Mouse (Mus musculus) midbrain, postnatal 0 days (tissue): Measurements from ENCODE around the gene Banf2. TPM values are rescaled to one million over a fixed set of nuclear protein-coding genes. Genes with fewer than 3 reads are reported as not detected.

Experiments used
- ATAC-seq: fragments of 200-750 bp; cut with Nextera tagmentation; 2 replicates; pipeline ENCODE4 v1.8.0; 2017; ENCODE audit warnings: moderate number of reproducible peaks, mild to moderate bottlenecking, moderate TSS enrichment, moderate library complexity; ENCODE audit not compliant: low FRiP score
- DNase-seq: peaks from one replicate; pipeline ENCODE4 v3.0.0-alpha.2; 2015; ENCODE audit warnings: low spot score
- H3K27ac ChIP-seq: fragments of 300-500 bp; sonication (generic); 2 replicates; pipeline ENCODE4 v1.5.1; 2014; ENCODE audit warnings: low read depth, mild to moderate bottlenecking, low read length, mixed read lengths
- H3K27me3 ChIP-seq: fragments of 300-500 bp; sonication (generic); 2 replicates; pipeline ENCODE4 v1.6.1; 2014; ENCODE audit warnings: low read length, control low read depth, mixed read lengths; ENCODE audit not compliant: insufficient read depth
- H3K36me3 ChIP-seq: fragments of 300-500 bp; sonication (generic); 2 replicates; pipeline ENCODE4 v1.6.1; 2014; ENCODE audit warnings: low read length, control low read depth, mixed read lengths; ENCODE audit not compliant: insufficient read depth
- H3K4me1 ChIP-seq: fragments of 300-500 bp; sonication (generic); 2 replicates; pipeline ENCODE4 v1.6.1; 2014; ENCODE audit warnings: mild to moderate bottlenecking, control low read depth, antibody characterized with exemption, low read length, mixed read lengths; ENCODE audit not compliant: insufficient read depth
- H3K4me2 ChIP-seq: fragments of 300-500 bp; sonication (generic); 2 replicates; pipeline ENCODE4 v1.6.1; 2014; ENCODE audit warnings: low read depth, mild to moderate bottlenecking, low read length, mixed read lengths; ENCODE audit not compliant: poor library complexity, severe bottlenecking
- H3K4me3 ChIP-seq: fragments of 300-500 bp; sonication (generic); 2 replicates; pipeline ENCODE4 v1.5.1; 2014; ENCODE audit warnings: low read depth, mild to moderate bottlenecking, low read length, moderate library complexity
- H3K9ac ChIP-seq: fragments of 300-500 bp; sonication (generic); replicated peaks from 2 replicates; pipeline ENCODE4 v1.6.1; 2014; ENCODE audit warnings: mild to moderate bottlenecking, low read length, moderate library complexity, mixed read lengths; ENCODE audit not compliant: poor library complexity, severe bottlenecking
- H3K9me3 ChIP-seq: fragments of 300-500 bp; sonication (generic); 2 replicates; pipeline ENCODE4 v1.6.1; 2016; ENCODE audit warnings: low read length, control low read depth
- CTCF ChIP-seq: IDR thresholded peaks from 2 replicates; pipeline ENCODE4 v1.5.1; 2016; ENCODE audit warnings: antibody characterized with exemption, mild to moderate bottlenecking
- WGBS: fragments of 180-500 bp; shearing (Covaris S2); extraction: QIAGEN DNeasy Blood & Tissue Kit; methylation state at CpG from one replicate; pipeline ENCODE4 v1.1.7; 2014; 5-methylcytosine and 5-hydroxymethylcytosine counted together
- polyA plus RNA-seq: library from polyadenylated mRNA; unstranded; fragments of >200 nt; fragmentation: Nextera tagmentation; extraction: Ambion mirVana; gene quantifications from 2 replicates; pipeline ENCODE4 v1.2.1, GENCODE M21; 2015
- total RNA-seq: library from RNA; depleted of rRNA; stranded (reverse); fragments of >200 nt; gene quantifications from 2 replicates; pipeline ENCODE4 v1.2.3, GENCODE M21; 2014

The Banf2 gene
- total and polyA plus RNA-seq, 2 experiments from 2014 or later, result not detected

DNA sequence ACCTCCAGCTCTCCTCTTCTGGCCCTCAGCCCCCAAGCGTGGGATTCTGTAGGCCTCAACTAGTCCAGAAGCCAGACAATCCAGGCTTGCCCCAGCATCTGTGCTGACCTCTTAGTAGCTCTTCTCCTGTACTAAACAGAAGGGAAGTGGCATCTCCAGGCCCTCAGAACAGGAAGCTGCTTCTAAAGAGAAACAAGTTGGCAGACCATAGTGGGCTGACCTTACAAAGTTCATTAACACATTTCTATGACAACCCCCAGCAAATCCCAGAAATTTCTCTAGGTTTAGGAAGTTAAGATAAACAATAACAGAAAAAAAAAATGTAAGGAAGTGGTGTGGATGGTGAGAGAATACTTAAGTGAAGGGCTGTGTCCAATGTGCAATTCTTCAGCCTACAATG lies 23.8 kb upstream of the Banf2 start:
- H3K27me3 ChIP-seq, result no peaks in the 10 kb centered on the region
- DNase-seq (no peak), ATAC-seq (no peak)
- H3K4me2 ChIP-seq, result peak overlapping the region; percentile 60
- no peak overlapping the region for H3K9ac ChIP-seq
- no peaks in the 10 kb centered on the region for H3K36me3 ChIP-seq
- H3K27ac ChIP-seq, result no peak overlapping the region
- no peak for TF ChIP-seq CTCF
- H3K4me3 ChIP-seq, result no peak overlapping the region
- H3K9me3 ChIP-seq, result no peaks in the 10 kb centered on the region
- WGBS, result 93% methylated on average over 1 of the region's 1 CpGs
- peaks cover 8% of the 10 kb centered on the region; the same call in 1 of the 2 replicates for H3K4me1 ChIP-seq

DNA sequence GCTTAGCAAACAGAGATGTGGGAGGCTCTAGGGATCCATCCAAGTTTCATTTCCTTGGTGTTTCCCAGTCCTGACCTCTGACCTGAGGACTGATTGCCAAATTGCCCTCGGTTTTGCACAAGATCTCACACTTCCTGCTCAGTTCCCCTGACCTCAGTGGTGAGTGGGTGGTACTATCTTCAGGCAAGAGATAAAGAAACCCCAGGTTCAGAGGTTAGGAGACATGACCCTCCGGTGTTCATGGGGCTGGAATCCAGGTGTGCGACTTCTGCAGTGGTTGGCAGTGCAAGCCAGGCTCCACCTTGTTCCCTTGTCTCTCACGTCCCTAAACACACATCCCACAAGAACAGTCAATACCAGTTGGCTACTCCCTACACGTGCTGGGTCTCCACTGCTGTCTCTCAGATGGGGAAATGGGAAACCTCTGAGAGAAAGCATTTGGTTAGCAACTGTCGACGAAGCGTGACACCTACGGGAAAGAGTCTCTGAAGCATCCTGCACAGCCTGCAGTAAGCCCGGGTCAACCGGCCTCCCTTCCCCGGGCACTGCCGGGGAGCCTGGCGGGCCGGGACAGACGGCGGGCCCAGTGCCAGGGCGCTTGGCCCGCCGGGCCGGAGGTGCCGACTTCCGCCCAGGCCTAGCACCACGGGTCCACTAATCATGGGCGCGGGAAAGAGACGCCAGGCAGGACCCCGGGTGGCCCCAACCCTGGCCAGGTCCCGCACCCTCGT lies 23.1 kb upstream of the Banf2 start:
- 5% methylated on average over 29 of the region's 30 CpGs for WGBS
- peaks cover 8% of the 10 kb centered on the region; the same call in 1 of the 2 replicates for H3K4me1 ChIP-seq
- H3K27me3 ChIP-seq, result no peaks in the 10 kb centered on the region
- ATAC-seq (no peak), DNase-seq (peak; percentile 12)
- peak overlapping the region; percentile 60 for H3K4me2 ChIP-seq
- H3K27ac ChIP-seq, result 0 out of 2 replicates have a peak overlapping the region, but pooled peaks have one; percentile 83
- 0 out of 2 replicates have a peak overlapping the region, but pooled peaks have one; percentile 29 for H3K9ac ChIP-seq
- no peaks in the 10 kb centered on the region for H3K9me3 ChIP-seq
- H3K4me3 ChIP-seq, result peak overlapping the region; percentile 89
- H3K36me3 ChIP-seq, result no peaks in the 10 kb centered on the region
- TF ChIP-seq CTCF, result no peak

DNA sequence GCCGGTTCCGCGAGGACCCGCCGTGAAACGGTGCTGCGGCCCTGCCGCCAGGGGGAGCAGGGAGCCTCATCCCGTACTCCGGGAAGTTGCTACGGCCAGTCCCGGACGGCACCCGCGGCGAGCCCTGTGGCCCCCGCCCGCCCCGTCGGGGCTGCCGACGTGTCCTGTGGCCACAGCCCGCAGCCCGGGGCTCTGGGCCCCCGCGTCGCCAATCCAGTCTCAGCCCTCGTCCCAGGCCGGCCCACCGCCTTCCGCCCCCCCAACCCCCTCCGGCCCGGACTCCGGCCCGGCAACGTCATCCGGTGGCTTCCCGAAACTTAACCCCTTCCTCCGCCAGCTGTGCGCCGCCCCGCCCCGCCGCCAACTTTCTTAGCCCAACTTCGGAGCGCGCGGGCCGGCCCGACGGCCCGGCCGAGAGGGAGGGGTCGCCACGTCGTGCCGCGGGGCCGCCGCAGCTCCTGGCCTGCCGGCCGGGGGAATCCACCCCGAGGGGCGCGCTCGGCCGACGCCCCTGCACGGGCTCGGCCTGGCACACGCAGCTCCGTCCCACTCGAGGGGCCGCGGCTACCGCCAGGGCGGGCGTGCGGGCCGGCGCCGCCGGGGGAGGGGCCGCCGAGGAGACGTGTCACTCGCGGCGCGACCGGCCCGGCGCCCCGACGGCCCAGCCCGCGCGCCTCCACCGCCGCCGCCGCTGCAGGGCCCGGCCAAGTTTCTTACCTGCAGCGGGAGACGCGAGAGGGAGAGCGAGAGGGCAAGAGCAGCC lies 22.4 kb upstream of the Banf2 start:
- Histone ChIP-seq H3K4me1 (peaks cover 8% of the 10 kb centered on the region; the same call in 1 of the 2 replicates), H3K4me2 (peak overlapping the region; percentile 60), H3K9ac (peak overlapping the region; percentile 71), H3K36me3 (no peaks in the 10 kb centered on the region), H3K9me3 (no peaks in the 10 kb centered on the region), H3K27ac (peak overlapping the region; percentile 83), H3K4me3 (peak overlapping the region; percentile 89), H3K27me3 (no peaks in the 10 kb centered on the region)
- under 1% methylated on average over 62 of the region's 107 CpGs for WGBS
- DNase-seq (peak; percentile 62), ATAC-seq (peak; percentile 6)
- TF ChIP-seq CTCF, result peak; percentile 70

DNA sequence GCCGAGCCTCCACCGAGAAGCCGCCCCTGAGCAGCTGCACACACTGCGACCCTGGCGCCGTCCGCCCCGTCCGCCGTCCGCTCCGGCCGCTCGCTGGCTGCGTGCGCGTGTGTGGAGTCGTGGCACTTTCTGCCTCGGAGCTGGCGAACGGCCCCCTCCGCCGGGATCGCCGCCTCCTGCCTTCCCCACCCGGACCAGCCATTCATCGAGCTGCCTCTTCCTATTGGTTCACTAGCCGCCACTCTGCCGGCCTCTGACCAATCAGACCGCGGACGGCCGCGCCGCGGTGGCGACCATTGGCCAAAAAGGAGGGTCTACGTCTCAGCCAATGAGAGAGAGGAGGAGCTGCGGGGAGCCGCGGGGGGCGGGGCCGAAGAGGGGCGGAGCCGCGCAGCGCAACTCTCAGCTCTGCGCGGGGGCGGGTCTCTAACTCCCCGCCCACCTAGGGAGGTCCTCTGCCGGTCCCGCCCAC lies 21.7 kb upstream of the Banf2 start, which contains the start of gene Rrbp1:
Gene Rrbp1 (minus strand): TSS at position 184 of the 472 bp plus-strand sequence.
- DNase-seq (peak; percentile 99), ATAC-seq (peak; percentile 100)
- TF ChIP-seq CTCF, result no peak
- Histone ChIP-seq H3K27ac (peak within 1 kb of the TSS; percentile 83), H3K36me3 (no peaks in the 10 kb centered on the region), H3K4me3 (peak within 1 kb of the TSS; percentile 89), H3K4me1 (peaks cover 8% of the 10 kb centered on the region; the same call in 1 of the 2 replicates), H3K9ac (peak within 1 kb of the TSS; percentile 71), H3K4me2 (peak within 1 kb of the TSS; percentile 60), H3K9me3 (no peaks in the 10 kb centered on the region), H3K27me3 (no peaks in the 10 kb centered on the region)
- WGBS, result 0% methylated on average over 41 of the region's 53 CpGs

DNA sequence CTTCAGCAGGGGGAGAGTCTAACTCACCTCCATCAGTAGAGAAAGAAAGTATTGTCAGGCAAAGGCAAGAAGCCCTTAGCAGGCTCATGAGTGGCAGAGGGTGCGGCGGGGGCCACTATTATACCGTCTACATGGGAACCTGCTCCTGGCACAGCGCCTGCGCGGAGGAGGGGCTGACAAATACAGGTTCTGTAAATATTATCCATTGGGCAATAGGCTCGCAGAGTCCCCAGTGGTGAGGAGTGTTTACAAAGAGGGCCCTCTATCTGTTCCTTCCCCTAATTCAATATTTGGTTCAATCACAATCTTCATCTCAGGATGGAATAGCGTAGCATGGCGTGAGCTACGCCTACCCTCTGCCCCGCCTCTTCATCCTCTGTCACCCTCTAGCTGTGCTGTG lies 18.8 kb upstream of the Banf2 start:
- H3K4me3 ChIP-seq, result no peak overlapping the region
- H3K4me1 ChIP-seq, result peaks cover 8% of the 10 kb centered on the region; the same call in 1 of the 2 replicates
- TF ChIP-seq CTCF, result no peak
- H3K9ac ChIP-seq, result no peak overlapping the region
- no peak overlapping the region for H3K4me2 ChIP-seq
- ATAC-seq (no peak), DNase-seq (no peak)
- no peaks in the 10 kb centered on the region for H3K27me3 ChIP-seq
- no peaks in the 10 kb centered on the region for H3K36me3 ChIP-seq
- no peaks in the 10 kb centered on the region for H3K9me3 ChIP-seq
- no peak overlapping the region for H3K27ac ChIP-seq
- 86% methylated on average over 11 of the region's 11 CpGs for WGBS
